Mouse (Mus musculus) urinary bladder, postnatal 36 days (tissue): Measurements from ENCODE around the gene Wsb1.

Experiments used
- DNase-seq, 2 experiments: peaks; one replicate each; pipeline ENCODE4 v3.0.0; 2022; ENCODE audit warnings: low spot score in 2 of 2, mixed read lengths in 1 of 2

Wsb1 gene

DNA sequence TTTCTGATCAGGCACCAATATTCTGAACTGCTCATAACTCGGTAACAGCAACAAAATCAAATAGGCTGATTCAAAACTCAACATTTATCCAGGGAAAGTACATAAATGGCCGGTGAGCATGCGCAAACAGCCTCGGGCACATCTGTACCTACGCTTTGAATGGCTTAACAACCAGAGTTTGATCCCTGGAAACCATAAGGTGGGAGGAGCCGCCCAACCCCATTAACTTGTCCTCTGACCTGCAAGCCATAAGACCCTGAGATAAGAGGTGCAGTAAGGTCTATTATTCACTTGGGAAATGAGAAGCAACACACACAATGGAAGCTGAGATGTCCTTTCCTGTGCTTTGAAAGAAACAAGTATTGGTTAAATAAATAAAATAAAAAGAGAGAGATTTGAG, 37.3 kb downstream of the Wsb1 start:
- DNase-seq, result no peak

DNA sequence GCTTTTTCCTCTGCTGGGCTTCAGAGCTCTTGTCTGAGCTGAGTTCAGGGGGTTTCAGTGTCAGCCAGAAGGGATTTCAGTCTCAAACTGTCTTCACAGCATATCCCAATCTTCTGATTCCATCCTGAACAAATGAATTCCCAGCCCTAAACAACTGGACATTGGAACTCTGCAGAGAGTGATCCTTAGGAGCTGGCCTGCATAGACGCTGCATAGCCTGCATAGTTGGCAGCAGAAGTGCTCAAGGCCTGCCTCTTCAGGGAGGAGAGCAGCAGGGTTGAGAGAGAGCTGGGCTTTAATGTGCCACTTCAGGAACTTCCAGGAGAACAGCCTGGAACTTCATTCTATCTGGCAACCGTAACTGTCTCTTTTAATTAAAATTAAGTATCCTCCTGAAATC, 38.9 kb downstream of the Wsb1 start:
- no peak for DNase-seq

- peak; percentile 96 for DNase-seq
Measured at GRCm38 (mm10) chr11:79214015-79214418, 40.5 kb downstream of the Wsb1 start.

DNA sequence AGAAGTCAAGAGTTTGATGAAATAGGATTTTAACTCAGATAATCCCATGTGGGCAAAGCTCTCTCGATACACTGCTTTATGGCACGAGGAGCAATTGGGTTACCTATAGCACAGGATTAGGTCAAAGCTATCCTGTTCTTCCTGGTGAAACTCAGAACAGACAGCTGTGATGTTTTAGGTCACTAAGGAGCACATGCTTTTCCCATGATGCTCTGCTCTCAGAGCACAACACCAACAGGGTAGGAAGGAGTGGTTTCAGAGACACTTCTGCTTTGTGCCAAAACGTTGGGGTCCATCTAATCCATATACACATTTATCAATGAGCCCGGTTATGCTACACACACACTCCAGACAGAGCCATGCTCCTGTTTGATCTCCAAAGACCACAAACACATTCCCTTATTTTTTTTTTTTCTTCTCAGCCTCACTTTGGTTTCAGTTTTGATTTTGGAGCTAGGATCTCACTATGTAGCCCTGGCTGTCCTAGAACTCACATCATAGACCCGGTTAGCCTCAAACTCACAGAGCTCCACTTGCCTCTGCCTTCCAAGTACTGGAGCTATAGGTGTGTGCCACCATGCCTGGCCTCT, 44.5 kb downstream of the Wsb1 start:
- DNase-seq, result no peak

DNA sequence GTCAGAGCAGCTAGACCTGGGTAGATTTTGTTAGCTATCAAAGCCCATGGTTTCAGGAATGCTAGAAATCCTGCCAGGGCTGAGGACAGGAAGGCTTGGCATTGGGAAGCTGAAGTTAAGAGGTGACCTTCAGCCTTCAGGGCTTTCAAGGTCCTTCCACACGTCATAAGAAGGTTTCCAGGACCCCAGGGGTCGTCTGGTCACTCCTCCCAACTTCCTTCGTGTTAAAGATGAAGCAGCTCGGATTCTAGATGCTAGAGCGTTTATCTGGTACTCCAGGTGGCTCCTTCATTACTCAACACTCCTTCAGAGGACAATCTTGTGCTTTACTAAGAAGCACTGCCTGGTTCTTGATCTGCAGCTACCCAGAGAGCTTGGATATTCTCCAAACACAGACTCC, 45.4 kb downstream of the Wsb1 start:
- DNase-seq, result no peak

DNA sequence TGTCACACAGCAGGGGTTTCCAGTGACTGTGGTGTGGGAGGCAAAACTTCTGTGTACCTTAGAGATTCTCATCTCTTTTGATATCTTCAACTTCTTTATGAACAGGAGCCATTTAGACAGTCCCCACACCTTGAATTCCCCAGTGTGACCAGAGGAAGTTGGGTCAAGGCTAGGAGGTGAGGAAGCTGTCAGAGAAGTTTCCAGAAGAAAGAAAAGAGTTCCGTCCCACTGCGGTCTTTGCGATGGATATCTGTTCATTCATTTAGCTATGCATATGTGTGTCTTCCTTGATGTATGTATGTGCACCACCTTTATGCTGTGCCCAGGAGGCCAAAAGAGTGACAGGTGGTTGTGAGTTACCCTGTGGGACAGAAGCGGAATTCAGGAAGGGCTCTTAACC, 46.0 kb downstream of the Wsb1 start:
- DNase-seq, result no peak

DNA sequence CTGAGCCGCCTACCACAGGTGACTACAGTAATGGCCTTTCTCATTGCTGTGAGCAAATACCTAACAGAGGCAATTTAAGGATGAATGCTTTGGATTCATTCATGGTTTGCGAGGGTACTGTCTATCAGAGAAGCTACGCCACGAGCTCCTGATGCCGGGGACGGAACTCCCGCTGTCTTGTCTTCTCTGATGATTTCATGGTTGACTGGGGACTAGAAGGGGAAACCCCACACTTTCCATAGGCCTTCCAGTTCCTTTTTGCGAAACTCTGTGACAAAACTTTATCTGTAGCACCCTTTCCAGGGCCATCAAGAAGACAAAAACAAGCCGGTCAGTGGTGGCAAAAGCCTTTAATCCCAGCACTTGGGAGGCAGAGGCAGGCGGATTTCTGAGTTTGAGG, 46.8 kb downstream of the Wsb1 start:
- no peak for DNase-seq

- no peak for DNase-seq
Measured at GRCm38 (mm10) chr11:79204444-79204843, 50.0 kb downstream of the Wsb1 start.

- no peak for DNase-seq
Measured at GRCm38 (mm10) chr11:79200502-79200901, 54.0 kb downstream of the Wsb1 start.

GRCm38 (mm10) chr11:79198562-79198961, 55.9 kb downstream of the Wsb1 start:
- no peak for DNase-seq

- DNase-seq, result no peak
Measured at GRCm38 (mm10) chr11:79197846-79198235, 56.6 kb downstream of the Wsb1 start.

GRCm38 (mm10) chr11:79196876-79197845, 57.3 kb downstream of the Wsb1 start:
- DNase-seq, result no peak

GRCm38 (mm10) chr11:79196196-79196869, 58.1 kb downstream of the Wsb1 start:
- DNase-seq, result no peak

GRCm38 (mm10) chr11:79192176-79192575, 62.3 kb downstream of the Wsb1 start:
- no peak for DNase-seq

- DNase-seq, result no peak
Measured at GRCm38 (mm10) chr11:79191214-79191613, 63.3 kb downstream of the Wsb1 start.

DNA sequence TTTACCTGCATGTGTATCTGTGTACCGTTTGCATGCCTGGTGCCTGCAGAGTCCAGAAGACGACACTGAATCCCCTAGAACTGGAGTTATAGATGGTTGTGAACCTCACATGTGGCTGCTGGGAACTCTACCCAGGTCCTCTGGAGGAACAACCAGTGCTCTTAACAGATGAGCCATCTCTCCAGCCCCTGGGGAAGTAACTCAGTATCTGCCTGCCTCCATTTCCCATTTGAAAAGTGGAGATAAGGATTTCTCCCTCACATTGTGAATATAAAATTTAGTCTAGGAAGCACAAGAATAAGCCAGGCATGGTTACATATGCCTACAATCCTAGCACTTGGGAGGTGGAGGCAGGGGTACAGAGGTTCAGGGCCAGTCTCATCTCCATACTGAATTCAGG, 64.2 kb downstream of the Wsb1 start:
- DNase-seq, result no peak
